Mouse (Mus musculus) liver, adult (tissue): ENCODE measurements at regions not wholly inside any gene's neighbourhood (a gene's known extent, or its start where the extent isn't known, plus 50 kb on each side); places are given as distances from the start of the nearest gene placed in this dataset.

Experiments used
- GATA4 ChIP-seq: IDR thresholded peaks from 2 replicates; pipeline ENCODE4 v1.6.1; 2014; ENCODE audit warnings: mild to moderate bottlenecking, low read length; ENCODE audit not compliant: insufficient replicate concordance

DNA sequence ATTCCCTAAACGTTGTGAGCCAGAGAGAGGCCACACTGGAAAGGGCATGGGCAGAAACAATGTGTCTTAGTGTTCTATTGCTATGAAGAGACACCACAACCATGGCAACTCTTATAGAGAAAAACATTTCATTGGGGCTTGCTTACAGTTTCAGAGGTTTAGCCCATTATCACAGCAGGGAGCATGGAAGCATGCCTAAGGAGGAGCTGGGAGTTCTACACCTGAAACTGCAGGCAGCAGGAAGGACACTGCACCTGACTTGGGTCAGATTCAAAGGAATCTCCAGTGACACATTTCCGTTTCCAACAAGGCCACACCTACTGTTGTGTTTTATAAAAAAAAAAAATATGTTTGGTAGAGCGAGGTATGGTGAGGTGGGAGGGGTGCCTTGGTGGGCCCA, 115.3 kb downstream of the Mycn start:
- no peak for TF ChIP-seq GATA4

DNA sequence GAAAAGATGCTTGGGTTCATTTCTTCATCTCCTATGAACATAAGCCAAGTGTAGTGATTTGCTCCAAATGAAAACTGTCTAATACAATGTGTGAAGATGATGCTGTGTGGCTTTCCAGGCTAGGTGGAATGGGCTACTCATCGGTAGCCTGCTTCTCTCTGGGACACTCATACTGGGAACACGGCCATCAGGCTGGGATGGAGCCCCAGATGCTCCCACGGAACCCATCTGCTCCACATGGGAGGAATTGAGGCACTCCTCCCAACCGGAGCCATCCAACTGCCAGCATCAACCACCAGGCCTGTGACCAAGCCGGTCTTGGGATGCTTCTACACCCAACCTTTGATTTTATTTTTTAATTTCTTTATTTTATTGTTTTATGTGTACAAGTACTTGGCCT, 115.9 kb downstream of the Mycn start:
- TF ChIP-seq GATA4: no peak

DNA sequence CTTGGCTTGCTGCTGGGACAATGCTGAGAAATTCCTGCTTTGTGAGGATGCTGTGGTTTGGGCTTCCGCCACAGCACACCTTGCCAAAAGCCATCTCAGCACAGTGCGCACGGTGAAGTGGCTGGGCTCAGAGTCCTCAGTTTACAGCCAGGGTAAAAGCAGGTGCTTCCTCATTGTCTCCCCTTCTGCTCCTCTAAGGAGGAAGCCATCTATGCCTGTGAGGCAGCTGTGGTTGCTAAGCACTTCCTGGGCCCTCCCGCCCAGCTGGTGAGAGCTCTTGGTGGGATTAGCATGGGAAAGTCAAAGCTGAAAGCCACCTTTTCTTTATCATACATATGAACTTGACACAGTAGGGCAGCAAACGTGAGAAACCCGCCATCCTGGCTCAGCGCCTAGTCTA, 120.2 kb downstream of the Mycn start:
- no peak for TF ChIP-seq GATA4

DNA sequence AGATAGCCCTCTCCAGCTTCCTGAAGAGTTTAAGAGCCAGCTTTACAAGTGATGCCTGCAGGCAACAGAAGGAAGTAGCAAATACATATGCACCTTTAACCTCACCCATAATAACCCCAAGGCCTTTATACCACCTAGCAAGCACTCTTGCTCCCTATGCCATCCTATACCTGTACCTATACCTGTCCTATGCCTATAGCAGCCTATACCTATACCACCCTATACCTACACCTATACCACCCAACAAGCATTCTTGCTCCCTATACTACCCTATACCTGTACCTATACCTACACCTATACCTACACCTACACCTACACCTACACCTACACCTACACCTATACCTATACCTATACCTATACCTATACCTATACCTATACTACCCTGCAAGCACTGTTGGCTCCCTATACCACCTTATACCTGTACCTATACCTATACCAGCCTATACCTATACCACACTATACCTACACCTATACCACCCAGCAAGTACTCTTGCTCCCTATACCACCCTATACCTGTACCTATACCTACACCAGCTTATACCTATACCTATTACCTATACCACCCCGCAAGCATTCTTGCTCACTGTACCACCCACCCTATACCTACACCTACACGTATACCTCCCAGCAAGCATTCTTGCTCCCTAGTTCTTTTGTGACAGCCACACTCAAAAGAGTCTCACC, 120.9 kb downstream of the Mycn start:
- no peak for TF ChIP-seq GATA4

DNA sequence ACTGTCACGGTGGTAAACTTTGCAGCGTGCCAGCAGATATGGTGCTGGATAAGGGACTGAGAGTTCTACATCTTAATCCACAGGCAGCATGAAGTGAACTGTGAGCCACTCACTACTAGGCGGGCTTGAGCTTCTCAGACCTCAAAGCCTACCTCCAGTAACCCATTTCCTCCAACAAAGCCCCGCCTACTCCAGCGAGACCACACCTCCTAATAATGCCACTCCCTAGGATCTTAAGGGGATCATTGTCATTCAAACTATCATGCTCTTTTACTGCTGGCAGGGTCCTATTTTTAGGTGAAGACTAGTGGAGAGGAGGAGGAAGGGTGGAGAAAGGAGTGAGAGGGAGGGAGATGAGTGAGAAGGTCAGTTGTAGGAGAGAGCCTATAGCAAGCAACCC, 122.0 kb downstream of the Mycn start:
- TF ChIP-seq GATA4: no peak

DNA sequence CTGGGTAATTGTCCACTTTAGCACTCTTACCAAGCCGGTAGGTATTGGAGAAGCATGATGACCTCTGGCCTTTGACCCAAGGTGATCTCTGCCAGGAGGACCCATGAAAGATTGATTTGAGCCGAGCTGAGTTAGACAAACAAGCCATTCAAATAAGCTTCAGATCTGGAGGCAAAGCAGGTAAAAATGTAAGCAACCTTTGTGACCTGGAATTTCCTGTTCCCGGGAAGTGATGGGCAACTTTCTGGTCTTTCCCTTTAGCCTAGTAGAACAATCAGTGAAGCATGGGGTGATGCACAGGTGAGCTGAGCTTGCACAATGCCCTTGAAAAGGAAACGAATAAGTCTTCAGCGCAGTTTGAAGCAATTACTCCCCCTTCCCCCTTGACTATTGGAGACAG, 127.0 kb downstream of the Mycn start:
- TF ChIP-seq GATA4: peak; percentile 33; the same call in 1 of the 2 replicates

DNA sequence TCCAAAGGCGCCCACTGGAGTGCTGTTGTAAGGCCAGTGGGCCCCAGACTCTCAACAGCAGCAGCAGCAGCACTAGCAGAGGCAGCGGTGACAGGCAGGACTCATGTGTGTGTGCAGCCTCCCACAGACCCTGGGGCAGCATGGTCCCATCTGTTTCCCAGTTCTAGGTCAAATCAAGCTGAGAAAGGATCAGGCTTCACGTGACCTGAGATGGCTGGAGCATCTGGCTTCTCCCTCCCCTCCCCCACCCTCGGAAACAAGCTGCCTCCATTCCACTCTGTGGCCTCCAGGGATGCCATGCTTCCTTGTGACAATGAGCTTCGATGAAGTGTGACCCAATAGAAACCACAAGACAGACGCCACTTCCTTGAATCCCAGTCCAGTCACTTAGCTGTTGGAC, 128.8 kb downstream of the Mycn start:
- TF ChIP-seq GATA4: no peak

DNA sequence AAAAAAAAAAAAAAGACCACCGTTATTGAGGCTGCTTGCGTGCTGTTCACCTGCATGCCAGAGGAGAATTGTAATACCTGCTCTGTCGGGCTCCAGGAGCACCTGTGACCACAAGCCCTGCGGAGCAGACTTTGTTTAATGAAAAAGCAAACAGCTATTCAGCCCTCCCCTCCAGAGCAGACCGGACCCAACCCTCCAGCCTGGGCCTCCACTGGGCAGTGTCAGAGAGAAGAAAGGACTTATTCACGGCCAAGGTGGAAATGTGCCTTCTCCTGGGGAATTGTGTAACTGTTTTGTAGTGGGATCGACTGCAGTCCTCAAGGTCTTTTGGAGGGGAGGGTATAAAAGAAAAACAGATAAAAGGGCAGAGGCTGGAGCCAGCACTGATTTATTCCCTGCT, 130.8 kb downstream of the Mycn start:
- TF ChIP-seq GATA4: no peak

DNA sequence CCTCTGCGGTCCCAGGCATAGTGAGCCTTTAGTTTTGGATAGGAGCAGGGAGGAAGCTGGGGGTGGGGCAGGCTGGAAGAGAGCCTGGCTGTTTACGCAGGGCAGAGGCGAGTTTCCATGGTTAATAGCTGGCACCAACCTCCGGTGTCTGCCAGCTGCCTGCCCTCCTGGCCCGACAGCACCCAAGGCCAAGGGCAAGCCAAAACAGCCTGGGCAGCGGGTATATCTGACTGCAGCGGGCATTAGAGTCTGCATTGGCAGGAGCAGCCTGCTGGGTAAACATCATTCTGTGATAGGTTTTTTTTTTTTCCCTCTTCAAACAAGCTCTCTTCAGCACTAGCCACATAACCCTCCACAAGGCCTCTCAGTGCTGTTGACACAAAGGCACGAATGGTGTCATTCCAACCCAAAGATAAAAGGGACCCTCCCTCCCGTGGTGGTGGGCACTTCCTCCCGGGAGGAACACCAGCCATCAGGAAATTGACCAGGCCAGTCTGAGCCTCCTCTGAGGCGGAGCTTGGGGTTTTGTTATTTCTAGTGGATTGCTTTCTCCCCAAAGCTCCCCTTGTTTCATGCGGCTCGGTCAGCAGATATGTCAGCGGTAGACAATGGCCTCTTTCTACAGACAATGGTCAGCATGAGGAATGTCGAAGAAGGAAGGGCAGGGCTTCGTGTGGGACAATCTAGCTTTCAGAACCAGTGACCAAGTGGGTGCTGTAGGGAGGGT, 131.4 kb downstream of the Mycn start:
- TF ChIP-seq GATA4: peak; percentile 83

DNA sequence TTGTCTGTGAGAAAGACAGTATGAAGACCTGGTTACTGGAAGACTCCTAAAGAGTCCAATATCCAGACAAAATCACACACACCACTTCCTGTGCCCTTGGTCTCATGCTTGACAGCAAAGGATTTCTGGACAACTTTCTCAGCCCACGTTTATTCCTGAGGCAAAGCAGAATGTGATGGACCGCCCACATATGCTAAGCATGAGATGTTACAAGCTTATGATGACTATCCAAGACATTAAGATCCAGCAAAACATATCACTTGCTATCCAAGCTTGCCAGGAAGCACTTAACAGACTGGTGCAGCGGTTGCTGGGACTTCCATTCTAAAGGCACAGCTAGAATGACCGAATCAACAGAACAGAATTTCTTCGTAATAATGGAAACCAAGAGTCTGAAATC, 133.6 kb downstream of the Mycn start:
- no peak for TF ChIP-seq GATA4

DNA sequence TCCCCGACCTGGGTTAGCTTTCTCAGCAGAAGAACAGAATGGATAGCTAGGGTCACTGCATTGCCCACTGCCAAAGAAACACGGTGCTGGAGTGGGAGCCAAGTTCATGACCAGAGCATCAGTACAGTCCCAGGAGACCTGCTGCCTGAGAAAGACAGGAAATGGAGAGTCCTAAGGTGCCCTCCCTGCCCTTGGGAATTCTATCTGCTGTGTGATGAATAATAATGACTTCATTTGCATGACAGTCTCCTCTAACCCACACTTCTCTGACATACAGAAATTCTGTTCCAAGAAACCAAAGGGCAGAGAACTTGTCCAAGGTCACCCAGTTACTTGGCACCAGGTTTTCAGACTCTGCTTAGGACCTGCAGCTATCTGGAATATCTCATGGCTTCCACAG, 138.1 kb downstream of the Mycn start:
- TF ChIP-seq GATA4: no peak

DNA sequence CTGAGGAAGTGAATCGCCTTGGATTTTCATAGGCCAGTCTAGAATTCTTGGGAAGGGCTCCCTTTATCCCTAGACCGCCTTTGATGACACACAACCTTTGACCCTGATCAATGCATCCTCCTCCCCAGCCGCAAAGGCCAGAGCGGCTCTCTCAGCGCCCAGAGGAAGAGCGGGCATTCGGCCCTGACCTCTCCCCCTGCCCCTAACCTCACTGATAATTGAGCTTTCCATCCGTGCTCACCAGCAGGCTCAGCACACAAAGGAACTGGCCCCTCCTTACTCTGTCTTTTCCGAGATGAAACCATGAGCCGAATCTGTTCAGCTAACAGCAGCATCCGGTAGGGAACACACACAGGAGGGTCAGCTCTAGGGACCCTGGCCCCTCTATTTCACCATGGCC, 139.3 kb downstream of the Mycn start:
- no peak; the same call in 1 of the 2 replicates for TF ChIP-seq GATA4

DNA sequence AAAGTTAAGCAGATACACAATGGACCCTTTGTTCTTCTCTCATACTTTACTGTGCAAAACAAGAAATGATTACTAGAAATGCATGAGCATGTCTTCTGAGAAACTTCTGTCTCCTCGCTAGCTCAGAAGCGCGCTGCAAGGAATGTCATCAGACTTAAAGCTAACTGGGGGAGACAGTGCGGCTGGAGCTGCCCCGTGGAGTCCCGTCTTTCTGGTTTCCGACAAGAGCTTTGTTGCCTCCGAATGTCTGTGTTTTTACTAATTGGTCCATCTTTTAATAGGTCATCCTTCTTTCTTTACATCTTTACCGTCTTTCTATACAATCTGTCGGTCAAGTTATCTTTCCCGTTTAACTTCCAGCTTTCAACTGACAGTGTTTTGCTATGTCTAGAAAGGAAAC, 140.0 kb downstream of the Mycn start:
- TF ChIP-seq GATA4: no peak

DNA sequence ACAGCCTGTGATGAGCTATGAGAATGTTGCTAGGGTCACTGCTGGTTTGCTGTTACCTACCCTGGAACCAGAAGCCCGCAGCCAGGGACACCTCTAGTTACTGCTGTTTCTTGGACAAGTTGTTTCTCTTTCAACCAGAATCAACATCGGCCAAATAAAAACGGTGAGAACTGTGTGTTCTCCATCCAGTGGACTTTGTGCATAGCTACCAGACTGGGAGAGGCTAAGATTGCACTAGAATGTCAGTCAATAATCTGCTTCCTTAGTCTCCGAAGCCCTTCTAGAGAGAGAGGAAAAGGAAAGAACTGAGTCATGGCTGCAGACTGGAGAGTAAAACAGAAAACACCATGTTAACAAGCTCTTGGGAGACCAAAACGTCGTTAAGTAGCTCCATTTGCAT, 141.6 kb downstream of the Mycn start:
- no peak for TF ChIP-seq GATA4

DNA sequence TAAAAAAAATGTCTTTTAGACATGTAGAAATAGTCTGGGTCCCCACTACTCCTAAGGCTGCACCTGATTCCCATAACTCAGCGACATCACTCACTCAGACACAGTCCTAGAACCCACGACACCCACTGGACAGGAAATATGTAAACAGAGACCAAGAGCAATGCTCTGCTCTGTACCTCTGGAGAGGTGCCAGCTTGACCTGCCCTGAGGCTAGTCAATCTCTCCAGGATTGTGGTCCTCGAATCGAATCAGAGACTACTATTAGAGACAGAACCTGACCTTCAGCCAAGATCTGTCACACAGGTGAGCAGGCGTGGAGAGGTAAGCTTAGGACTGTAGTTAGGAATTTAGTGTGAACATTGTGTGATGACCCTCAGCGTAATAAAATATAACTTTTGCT, 152.7 kb downstream of the Mycn start:
- TF ChIP-seq GATA4: no peak

DNA sequence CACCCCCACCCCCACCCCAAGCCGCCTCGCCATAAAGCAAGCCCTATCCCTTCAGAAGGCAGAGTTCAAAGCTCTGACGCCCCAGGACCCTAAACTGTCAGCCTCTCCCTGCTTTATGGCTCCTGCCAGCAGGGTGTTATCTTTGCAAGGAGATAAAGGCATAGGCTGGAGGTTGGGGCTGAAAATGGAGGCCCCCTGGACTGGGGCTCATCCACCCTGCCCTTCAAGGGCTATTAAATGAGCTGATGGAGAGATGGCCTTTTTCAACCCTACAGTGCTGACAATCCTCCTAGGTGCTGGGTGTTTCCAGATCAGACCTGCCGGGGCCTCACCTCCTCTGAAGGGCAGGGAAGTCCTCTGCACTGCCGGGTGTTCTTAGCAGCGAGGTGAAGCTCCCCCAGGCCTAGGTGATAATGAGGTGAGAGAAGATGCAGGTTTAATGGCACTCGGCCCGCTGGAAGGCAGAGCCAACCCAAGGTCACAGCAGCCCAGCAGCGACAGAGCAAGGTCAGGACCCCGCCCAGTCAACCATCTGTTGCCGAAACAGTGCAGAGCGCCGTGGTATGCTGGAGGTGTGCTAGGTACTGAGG, 153.4 kb downstream of the Mycn start:
- TF ChIP-seq GATA4: no peak
